Mouse (Mus musculus) limb, embryonic 15.5 days (tissue): ENCODE measurements around the gene Lair1. TPM values are rescaled to one million over a fixed set of nuclear protein-coding genes. Genes with fewer than 3 reads are reported as not detected.

ENCODE experiments used
- ATAC-seq: fragments of 200-750 bp; cut with Nextera tagmentation; 2 replicates; pipeline ENCODE4 v1.8.0; 2017; ENCODE audit warnings: low read depth, moderate TSS enrichment; ENCODE audit not compliant: insufficient number of reproducible peaks, low FRiP score, low TSS enrichment
- H3K27ac ChIP-seq: fragments of 300-500 bp; sonication (generic); 2 replicates; pipeline ENCODE4 v1.5.1; 2015; ENCODE audit warnings: moderate library complexity, mild to moderate bottlenecking, inconsistent platforms
- H3K27me3 ChIP-seq: fragments of 300-500 bp; sonication (generic); 2 replicates; pipeline ENCODE4 v1.6.1; 2015; ENCODE audit warnings: inconsistent platforms
- H3K36me3 ChIP-seq: fragments of 300-500 bp; sonication (generic); 2 replicates; pipeline ENCODE4 v1.6.1; 2015; ENCODE audit warnings: inconsistent platforms
- H3K4me1 ChIP-seq: fragments of 300-500 bp; sonication (generic); 2 replicates; pipeline ENCODE4 v1.6.1; 2015; ENCODE audit warnings: inconsistent platforms
- H3K4me2 ChIP-seq: fragments of 300-500 bp; sonication (generic); 2 replicates; pipeline ENCODE4 v1.6.1; 2015; ENCODE audit warnings: mild to moderate bottlenecking, inconsistent platforms
- H3K4me3 ChIP-seq: fragments of 300-500 bp; sonication (generic); 2 replicates; pipeline ENCODE4 v1.5.1; 2015; ENCODE audit warnings: mild to moderate bottlenecking, inconsistent platforms
- H3K9ac ChIP-seq: fragments of 300-500 bp; sonication (generic); 2 replicates; pipeline ENCODE4 v1.6.1; 2015; ENCODE audit warnings: inconsistent platforms
- H3K9me3 ChIP-seq: fragments of 300-500 bp; sonication (generic); 2 replicates; pipeline ENCODE4 v1.6.1; 2016; ENCODE audit warnings: inconsistent platforms
- WGBS: fragments of 180-500 bp; shearing (Covaris S2); methylation state at CpG from one replicate; pipeline ENCODE4 v1.1.7; 2015; 5-methylcytosine and 5-hydroxymethylcytosine counted together
- polyA plus RNA-seq: library from polyadenylated mRNA; unstranded; fragments of >200 nt; fragmentation: Nextera tagmentation; extraction: Ambion mirVana; gene quantifications from 2 replicates; pipeline ENCODE4 v1.2.1, GENCODE M21; 2015

The Lair1 gene
- polyA plus RNA-seq, result 0.79 and 1.0 TPM in 2 replicates

GRCm38 (mm10) chr7:4063013-4063412, at the start of gene Lair1:
TSS of gene Lair1 (minus strand) at chr7:4063204.
- Histone ChIP-seq H3K4me3 (no peak within 1 kb of the TSS), H3K4me1 (no peaks in the 10 kb centered on the region), H3K36me3 (no peaks in the 10 kb centered on the region), H3K9ac (no peak within 1 kb of the TSS), H3K27me3 (no peaks in the 10 kb centered on the region), H3K27ac (no peak within 1 kb of the TSS), H3K9me3 (no peaks in the 10 kb centered on the region), H3K4me2 (no peak within 1 kb of the TSS)
- no peak for ATAC-seq
- WGBS, result 82% methylated on average over 2 of the region's 2 CpGs

DNA sequence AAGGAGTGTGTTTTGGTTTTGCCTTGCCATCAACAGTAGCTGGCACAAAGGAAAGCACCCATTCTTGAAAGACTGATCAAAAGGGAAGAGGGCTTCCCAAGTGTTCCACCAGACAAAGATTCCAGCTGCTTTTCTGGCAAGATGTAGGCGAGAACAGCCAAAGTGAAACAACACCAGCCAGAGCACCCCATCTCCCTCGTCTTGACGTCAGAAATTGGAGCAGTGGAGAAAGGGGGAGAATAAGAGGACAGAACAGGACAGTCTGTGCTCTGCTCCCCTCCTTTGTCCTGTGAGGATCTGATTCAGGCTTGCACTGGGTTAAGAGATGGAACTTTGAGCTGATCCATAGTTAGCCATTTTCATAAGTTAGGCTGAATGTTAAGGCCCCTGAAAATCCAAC, 48.8 kb upstream of the Lair1 start:
- ATAC-seq, result no peak
- no peaks in the 10 kb centered on the region for H3K27me3 ChIP-seq
- H3K36me3 ChIP-seq, result no peaks in the 10 kb centered on the region
- no peak overlapping the region for H3K9ac ChIP-seq
- H3K4me2 ChIP-seq, result no peak overlapping the region
- H3K9me3 ChIP-seq, result no peaks in the 10 kb centered on the region
- no peaks in the 10 kb centered on the region for H3K4me1 ChIP-seq
- H3K4me3 ChIP-seq, result no peak overlapping the region
- H3K27ac ChIP-seq, result no peak overlapping the region
- 46% methylated on average over 3 of the region's 3 CpGs for WGBS

- H3K9ac ChIP-seq, result no peak overlapping the region
- no peak for ATAC-seq
- H3K4me2 ChIP-seq, result no peak overlapping the region
- no peaks in the 10 kb centered on the region for H3K4me1 ChIP-seq
- H3K36me3 ChIP-seq, result no peaks in the 10 kb centered on the region
- whole genome bisulfite sequencing, result 14% methylated on average over 4 of the region's 4 CpGs
- H3K27ac ChIP-seq, result no peak overlapping the region
- H3K27me3 ChIP-seq, result no peaks in the 10 kb centered on the region
- no peaks in the 10 kb centered on the region for H3K9me3 ChIP-seq
- no peak overlapping the region for H3K4me3 ChIP-seq
Measured at GRCm38 (mm10) chr7:4103411-4103810, 40.4 kb upstream of the Lair1 start.

GRCm38 (mm10) chr7:4101144-4101543, 38.1 kb upstream of the Lair1 start:
- Histone ChIP-seq H3K27ac (no peak overlapping the region), H3K4me2 (no peak overlapping the region), H3K4me3 (no peak overlapping the region), H3K4me1 (no peaks in the 10 kb centered on the region), H3K27me3 (no peaks in the 10 kb centered on the region), H3K9me3 (no peaks in the 10 kb centered on the region), H3K36me3 (no peaks in the 10 kb centered on the region), H3K9ac (no peak overlapping the region)
- 74% methylated on average over 5 of the region's 5 CpGs for WGBS
- no peak for ATAC-seq

GRCm38 (mm10) chr7:4098832-4099231, 35.8 kb upstream of the Lair1 start:
- H3K36me3 ChIP-seq, result no peaks in the 10 kb centered on the region
- no peaks in the 10 kb centered on the region for H3K27me3 ChIP-seq
- no peak overlapping the region for H3K4me3 ChIP-seq
- H3K9me3 ChIP-seq, result no peaks in the 10 kb centered on the region
- no peak for ATAC-seq
- H3K27ac ChIP-seq, result no peak overlapping the region
- no peak overlapping the region for H3K4me2 ChIP-seq
- no peak overlapping the region for H3K9ac ChIP-seq
- WGBS, result 60% methylated on average over 2 of the region's 2 CpGs
- no peaks in the 10 kb centered on the region for H3K4me1 ChIP-seq

DNA sequence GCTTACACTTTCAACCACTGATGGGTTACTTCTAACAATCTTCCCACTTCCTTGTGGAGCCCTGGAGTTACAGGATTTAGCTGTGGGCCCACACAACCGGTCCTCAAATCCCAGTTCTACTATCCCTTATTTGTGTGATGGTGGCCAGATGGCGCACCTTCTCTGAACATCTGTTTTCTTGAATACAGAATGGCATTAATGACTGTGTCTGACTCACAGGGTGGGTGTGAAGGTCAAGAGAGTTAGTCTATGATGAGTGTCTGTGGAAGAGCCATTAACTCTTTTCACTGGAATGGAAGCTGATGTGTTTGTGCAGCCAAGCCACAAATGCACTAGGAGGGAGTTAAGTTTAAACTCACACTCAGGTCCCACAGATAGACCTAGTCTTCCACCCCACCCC, 35.3 kb upstream of the Lair1 start:
- WGBS, result 68% methylated on average over 2 of the region's 2 CpGs
- H3K9ac ChIP-seq, result no peak overlapping the region
- H3K27me3 ChIP-seq, result no peaks in the 10 kb centered on the region
- H3K4me3 ChIP-seq, result no peak overlapping the region
- ATAC-seq, result no peak
- H3K36me3 ChIP-seq, result no peaks in the 10 kb centered on the region
- H3K27ac ChIP-seq, result no peak overlapping the region
- no peaks in the 10 kb centered on the region for H3K4me1 ChIP-seq
- no peak overlapping the region for H3K4me2 ChIP-seq
- H3K9me3 ChIP-seq, result no peaks in the 10 kb centered on the region

GRCm38 (mm10) chr7:4091170-4091569, 28.2 kb upstream of the Lair1 start:
- no peak for ATAC-seq
- Histone ChIP-seq H3K4me3 (no peak overlapping the region), H3K4me1 (no peaks in the 10 kb centered on the region), H3K27ac (no peak overlapping the region), H3K4me2 (no peak overlapping the region), H3K27me3 (no peaks in the 10 kb centered on the region), H3K9me3 (no peaks in the 10 kb centered on the region), H3K36me3 (no peaks in the 10 kb centered on the region), H3K9ac (no peak overlapping the region)
- WGBS, result 47% methylated on average over 8 of the region's 8 CpGs

DNA sequence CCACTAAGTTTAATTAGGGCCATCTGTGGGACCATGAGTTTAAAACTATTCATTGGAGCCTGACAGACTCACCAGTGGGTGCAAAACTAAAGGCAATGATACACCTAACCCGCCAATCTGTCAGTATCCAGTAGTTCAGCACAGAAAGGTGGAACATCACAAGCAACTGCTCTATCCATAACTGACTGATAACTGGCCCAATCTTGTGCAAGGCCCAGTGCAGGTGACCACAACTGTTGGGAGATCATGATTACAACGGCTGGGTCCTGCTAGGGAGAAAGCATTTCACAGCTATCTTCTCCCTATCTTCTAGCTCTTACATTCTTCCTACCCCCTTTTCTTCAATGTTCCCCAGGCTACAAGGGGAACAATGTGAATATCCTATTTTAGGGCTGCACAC, 25.7 kb upstream of the Lair1 start:
- no peak overlapping the region for H3K4me3 ChIP-seq
- H3K36me3 ChIP-seq, result no peaks in the 10 kb centered on the region
- no peaks in the 10 kb centered on the region for H3K4me1 ChIP-seq
- no peak overlapping the region for H3K27ac ChIP-seq
- ATAC-seq, result no peak
- no peak overlapping the region for H3K4me2 ChIP-seq
- no peaks in the 10 kb centered on the region for H3K9me3 ChIP-seq
- WGBS, result 82% methylated on average over 2 of the region's 2 CpGs
- H3K27me3 ChIP-seq, result no peaks in the 10 kb centered on the region
- no peak overlapping the region for H3K9ac ChIP-seq

DNA sequence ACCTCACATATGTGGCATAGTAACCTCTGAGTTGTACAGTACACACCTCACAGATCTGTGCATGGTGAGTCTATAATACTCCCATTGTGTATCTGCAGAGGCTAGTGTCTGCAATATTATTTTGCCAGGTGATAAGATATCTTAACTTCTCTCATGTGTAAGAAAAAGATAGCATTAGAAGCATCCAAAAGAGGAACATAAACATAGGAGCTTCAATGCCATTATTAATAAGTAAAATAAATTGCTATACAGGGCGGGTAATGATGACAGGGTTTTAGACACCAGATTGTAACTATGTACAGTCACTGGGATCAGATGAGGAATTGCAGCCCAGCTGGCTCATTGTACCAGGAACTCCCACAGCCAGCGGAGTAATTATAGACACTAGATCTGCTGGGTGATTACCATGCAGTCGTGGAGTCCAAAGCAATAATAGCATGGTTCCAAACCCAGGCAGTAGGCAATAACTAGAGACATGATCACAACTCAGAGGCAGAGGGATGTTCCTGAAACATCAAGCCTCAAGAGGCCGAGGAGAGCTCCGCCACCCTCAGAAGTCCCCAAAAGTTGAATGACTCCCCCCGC, 25.0 kb upstream of the Lair1 start:
- H3K27ac ChIP-seq, result no peak overlapping the region
- no peak overlapping the region for H3K9ac ChIP-seq
- H3K36me3 ChIP-seq, result no peaks in the 10 kb centered on the region
- H3K4me2 ChIP-seq, result no peak overlapping the region
- no peaks in the 10 kb centered on the region for H3K4me1 ChIP-seq
- H3K9me3 ChIP-seq, result no peaks in the 10 kb centered on the region
- no peaks in the 10 kb centered on the region for H3K27me3 ChIP-seq
- WGBS, result 71% methylated on average over 6 of the region's 6 CpGs
- no peak for ATAC-seq
- H3K4me3 ChIP-seq, result no peak overlapping the region

GRCm38 (mm10) chr7:4087238-4087895, 24.4 kb upstream of the Lair1 start:
- H3K27me3 ChIP-seq, result no peaks in the 10 kb centered on the region
- no peaks in the 10 kb centered on the region for H3K9me3 ChIP-seq
- H3K9ac ChIP-seq, result no peak overlapping the region
- no peaks in the 10 kb centered on the region for H3K36me3 ChIP-seq
- no peaks in the 10 kb centered on the region for H3K4me1 ChIP-seq
- no peak overlapping the region for H3K4me2 ChIP-seq
- no peak overlapping the region for H3K27ac ChIP-seq
- H3K4me3 ChIP-seq, result no peak overlapping the region
- no peak for ATAC-seq
- 75% methylated on average over 4 of the region's 4 CpGs for WGBS

GRCm38 (mm10) chr7:4085562-4085961, 22.6 kb upstream of the Lair1 start:
- H3K9me3 ChIP-seq, result no peaks in the 10 kb centered on the region
- H3K4me3 ChIP-seq, result no peak overlapping the region
- H3K27ac ChIP-seq, result no peak overlapping the region
- H3K36me3 ChIP-seq, result no peaks in the 10 kb centered on the region
- H3K4me1 ChIP-seq, result no peaks in the 10 kb centered on the region
- no peak overlapping the region for H3K4me2 ChIP-seq
- H3K27me3 ChIP-seq, result no peaks in the 10 kb centered on the region
- no peak overlapping the region for H3K9ac ChIP-seq
- no peak for ATAC-seq

GRCm38 (mm10) chr7:4084161-4084560, 21.2 kb upstream of the Lair1 start:
- H3K27me3 ChIP-seq, result no peaks in the 10 kb centered on the region
- H3K4me1 ChIP-seq, result no peaks in the 10 kb centered on the region
- H3K9me3 ChIP-seq, result no peaks in the 10 kb centered on the region
- H3K4me2 ChIP-seq, result no peak overlapping the region
- H3K36me3 ChIP-seq, result no peaks in the 10 kb centered on the region
- no peak overlapping the region for H3K9ac ChIP-seq
- H3K4me3 ChIP-seq, result no peak overlapping the region
- H3K27ac ChIP-seq, result no peak overlapping the region
- 66% methylated on average over 6 of the region's 6 CpGs for WGBS
- ATAC-seq, result no peak

DNA sequence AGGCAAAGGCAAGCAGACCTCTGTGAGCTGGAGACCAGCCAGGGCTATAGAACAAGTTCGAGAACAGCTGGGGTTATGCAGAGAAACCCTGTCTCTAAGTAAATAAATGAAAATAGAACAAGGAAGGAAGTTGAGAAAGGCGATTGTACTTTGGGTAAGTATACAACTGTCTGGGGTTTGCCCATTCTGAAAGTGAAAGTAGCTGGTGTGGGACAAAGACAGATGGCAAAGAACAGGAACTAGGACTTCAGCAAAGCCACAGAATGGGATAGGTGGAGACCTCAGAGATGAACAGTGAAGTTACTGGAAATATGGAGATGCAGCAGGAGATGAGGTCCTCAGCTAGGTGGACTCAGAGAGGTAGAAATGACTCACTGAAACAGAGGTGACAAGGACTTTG, 19.8 kb upstream of the Lair1 start:
- Histone ChIP-seq H3K4me2 (no peak overlapping the region), H3K9ac (no peak overlapping the region), H3K27me3 (no peaks in the 10 kb centered on the region), H3K4me1 (no peaks in the 10 kb centered on the region), H3K36me3 (no peaks in the 10 kb centered on the region), H3K27ac (no peak overlapping the region), H3K4me3 (no peak overlapping the region), H3K9me3 (no peaks in the 10 kb centered on the region)
- ATAC-seq, result no peak
- 48% methylated on average over 2 of the region's 2 CpGs for WGBS
